In genomic region chr3:146253736-146254320, GRCm38 (mm10) we compare ENCODE assay signal across 16 mouse cellular contexts. TPM values are rescaled to one million over a fixed set of nuclear protein-coding genes. Genes with fewer than 3 reads are reported as not detected.
DNase-seq lines count a peak whose midpoint lies in the region; ATAC-seq and TF ChIP-seq lines count a peak whose summit lies in the region.
"Had no signal": no experiment of that assay in that cellular context is flagged by ENCODE, and none has a peak within 500 bp of the region (broad histone marks: within the 10 kb centered on the region; RNA-seq: fewer than 3 reads in every experiment).

No protein-coding gene starts in this region.

- H3K9ac ChIP-seq in forebrain, embryonic 15.5 days (replicated peaks): no peak overlapping the region
- H3K9ac ChIP-seq: limb, embryonic 12.5 days; lung, embryonic 15.5 days; midbrain, embryonic 15.5 days; neural tube, embryonic 12.5 days had no signal

- no peak for TF ChIP-seq CTCF in testis, adult 2 months (IDR thresholded peaks at IDR 0.05; ENCODE audit: control insufficient read depth, insufficient read depth, insufficient replicate concordance, low read depth, low read length)

- H3K36me3 ChIP-seq in forebrain, embryonic 10.5 days (replicated peaks): no peaks in the 10 kb centered on the region
- H3K36me3 ChIP-seq in forebrain, embryonic 15.5 days: no peaks in the 10 kb centered on the region
- no peaks in the 10 kb centered on the region for H3K36me3 ChIP-seq in testis, adult 2 months (ENCODE audit: control insufficient read depth, insufficient read depth, low read length)
- H3K36me3 ChIP-seq: limb, embryonic 12.5 days; lung, embryonic 15.5 days; midbrain, embryonic 15.5 days; neural tube, embryonic 12.5 days had no signal

- H3K4me1 ChIP-seq in forebrain, embryonic 10.5 days: peaks cover 7% of the 10 kb centered on the region; the same call in 1 of the 2 replicates
- no peaks in the 10 kb centered on the region for H3K4me1 ChIP-seq in forebrain, embryonic 15.5 days
- H3K4me1 ChIP-seq in testis, adult 2 months (ENCODE audit: control insufficient read depth, insufficient read depth, low read length): no peaks in the 10 kb centered on the region; the same call in 1 of the 2 replicates
- H3K4me1 ChIP-seq: midbrain, embryonic 15.5 days; neural tube, embryonic 12.5 days had no signal

- TF ChIP-seq POLR2A in testis, adult 2 months (IDR thresholded peaks at IDR 0.05; ENCODE audit: control insufficient read depth, low read depth, low read length): no peak

- WGBS in forebrain, embryonic 10.5 days: 42% methylated on average over 3 of the region's 3 CpGs
- 64% methylated on average over 3 of the region's 3 CpGs for WGBS in forebrain, embryonic 15.5 days

- no peak for ATAC-seq in forebrain, embryonic 15.5 days (replicated peaks)
- ATAC-seq in granulocyte monocyte progenitor cell, adult 5-6 weeks (replicated peaks; ENCODE audit: poor library complexity, severe bottlenecking): no peak
- ATAC-seq: midbrain, embryonic 15.5 days had no signal

- 0 out of 2 replicates have a peak overlapping the region, but pooled peaks have one; percentile 40 for H3K27ac ChIP-seq in forebrain, embryonic 10.5 days
- H3K27ac ChIP-seq in forebrain, embryonic 15.5 days (replicated peaks): no peak overlapping the region
- H3K27ac ChIP-seq in testis, adult 2 months (ENCODE audit: control insufficient read depth, insufficient read depth, low read depth, low read length): peak overlapping the region; percentile 64; the same call in 1 of the 2 replicates
- H3K27ac ChIP-seq: heart, adult 2 months; limb, embryonic 12.5 days; lung, embryonic 15.5 days; midbrain, embryonic 15.5 days; neural tube, embryonic 12.5 days had no signal

- H3K9me3 ChIP-seq in forebrain, embryonic 10.5 days: no peaks in the 10 kb centered on the region
- H3K9me3 ChIP-seq in forebrain, embryonic 15.5 days: no peaks in the 10 kb centered on the region
- H3K9me3 ChIP-seq: limb, embryonic 12.5 days; lung, embryonic 15.5 days; midbrain, embryonic 15.5 days; neural tube, embryonic 12.5 days had no signal

- no peak for DNase-seq in forebrain, embryonic 10.5 days (ENCODE audit: extremely low spot score, low spot score)
- DNase-seq in testis, postnatal 10 days (ENCODE audit: low spot score): no peak
- peak; percentile 48 for DNase-seq in kidney, postnatal 14 days
- DNase-seq in yolk sac, embryonic 10.5 days (ENCODE audit: low spot score): peak; percentile 79
- DNase-seq in liver: no peak
- DNase-seq: cerebellum, adult 11 months; heart, adult 2 months; layer of hippocampus, postnatal 36 days; retina, postnatal 1 day had no signal

- H3K4me3 ChIP-seq in forebrain, embryonic 10.5 days: no peak overlapping the region
- H3K4me3 ChIP-seq in forebrain, embryonic 15.5 days: no peak overlapping the region
- H3K4me3 ChIP-seq in testis, adult 2 months (ENCODE audit: control insufficient read depth, low read depth, low read length): no peak overlapping the region
- H3K4me3 ChIP-seq: heart, adult 2 months; limb, embryonic 12.5 days; lung, embryonic 15.5 days; midbrain, embryonic 15.5 days; neural tube, embryonic 12.5 days had no signal

- H3K4me2 ChIP-seq in forebrain, embryonic 15.5 days (replicated peaks): no peak overlapping the region
- H3K4me2 ChIP-seq: limb, embryonic 12.5 days; lung, embryonic 15.5 days; midbrain, embryonic 15.5 days; neural tube, embryonic 12.5 days had no signal

- no peaks in the 10 kb centered on the region for H3K27me3 ChIP-seq in forebrain, embryonic 10.5 days (ENCODE audit: poor library complexity, severe bottlenecking)
- H3K27me3 ChIP-seq in forebrain, embryonic 15.5 days: no peaks in the 10 kb centered on the region
- no peaks in the 10 kb centered on the region for H3K27me3 ChIP-seq in testis, adult 2 months (ENCODE audit: control insufficient read depth, insufficient read depth, low read length)
- H3K27me3 ChIP-seq: limb, embryonic 12.5 days; lung, embryonic 15.5 days; midbrain, embryonic 15.5 days; neural tube, embryonic 12.5 days had no signal

RNA-seq across cellular contexts. Expression of gene Lpar3, which starts 33.1 kb away (rescaled TPM):
- polyA plus RNA-seq in forebrain, embryonic 10.5 days (2016; fragmentation: Nextera tagmentation; extraction: Ambion mirVana): 0.47 and 0.52 TPM in 2 replicates
- 0.18 and 0.28 TPM in 2 replicates for polyA plus RNA-seq in forebrain, embryonic 15.5 days (2015; fragmentation: Nextera tagmentation; extraction: Ambion mirVana)
- polyA plus RNA-seq in testis, adult 2 months (2012; rRNA removed): 18.9 and 27.0 TPM in 2 replicates
- not detected in 2 replicates for total RNA-seq in granulocyte monocyte progenitor cell, adult 5-6 weeks (2014; fragmentation: Nextera tagmentation)
- total RNA-seq in granulocyte monocyte progenitor cell, adult 5-6 weeks (2017): not detected in 2 replicates

Comparison
In these comparisons a context has a peak if more than half of its experiments do, and no peak if none do; other contexts are left out.
1. DNase-seq: peak in kidney, postnatal 14 days (single experiment) and yolk sac, embryonic 10.5 days (single experiment); none in forebrain, embryonic 10.5 days (single experiment), testis, postnatal 10 days (single experiment) and liver (single experiment).
2. RNA of gene Lpar3, which starts 33.1 kb away (polyA plus RNA-seq): 18.9 to 27.0 TPM in testis, adult 2 months; 0.47 to 0.52 TPM in forebrain, embryonic 10.5 days and 0.18 to 0.28 TPM in forebrain, embryonic 15.5 days; every median in the first group is over 10 times any median in the second.